Mouse (Mus musculus): Measurements from ENCODE around the gene Ifnb1. TPM values are rescaled to one million over a fixed set of nuclear protein-coding genes. Genes with fewer than 3 reads are reported as not detected.
A peak's percentile ranks its signal among the peaks of the same experiment; 100 is the strongest.
"Not testable (repeated sequence)": the region's sequence is repeated elsewhere in the genome, so short reads cannot be mapped to it uniquely, and the experiment has no call there.

Gene Ifnb1
- not detected in 2 replicates for polyA plus RNA-seq (2014; fragmentation: Nextera tagmentation; extraction: Ambion mirVana)

DNA sequence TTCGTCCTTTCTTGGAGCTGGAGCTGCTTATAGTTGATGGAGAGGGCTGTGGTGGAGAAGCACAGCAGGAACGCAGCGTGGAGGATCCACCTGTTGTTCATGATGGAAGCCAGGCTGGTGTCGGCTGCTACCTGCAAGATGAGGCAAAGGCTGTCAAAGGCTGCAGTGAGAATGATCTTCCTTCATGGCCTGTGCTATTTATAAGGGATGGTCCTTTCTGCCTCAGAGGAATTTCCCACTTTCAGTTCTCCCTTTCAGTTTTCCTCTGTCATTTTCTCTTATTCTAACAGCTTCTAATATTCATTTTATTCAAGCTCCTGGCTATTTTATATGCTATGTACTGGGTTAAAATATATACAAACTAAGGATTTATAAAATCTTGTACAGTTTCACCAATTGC lies at the start of gene Ifnb1:
TSS of gene Ifnb1 (minus strand) at position 101 of the 400 bp plus-strand sequence.
- Histone ChIP-seq H3K27me3 (replicated peaks; ENCODE audit: control insufficient read depth, insufficient read depth, low read length) (no peaks in the 10 kb centered on the region), H3K36me3 (ENCODE audit: control insufficient read depth, insufficient read depth, low read length) (no peaks in the 10 kb centered on the region), H3K4me1 (ENCODE audit: control insufficient read depth, insufficient read depth, low read length) (no peaks in the 10 kb centered on the region), H3K4me2 (ENCODE audit: low read length) (no peak within 1 kb of the TSS), H3K27ac (ENCODE audit: low read depth, low read length) (no peak within 1 kb of the TSS), H3K9ac (ENCODE audit: low read length) (no peak within 1 kb of the TSS), H3K9me3 (replicated peaks; ENCODE audit: control insufficient read depth, low read length) (no peaks in the 10 kb centered on the region), H3K4me3 (ENCODE audit: low read depth, low read length) (no peak within 1 kb of the TSS)
- DNase-seq (ENCODE audit: low spot score) (no peak), ATAC-seq (no peak)
- WGBS = 91% methylated on average over 4 of the region's 4 CpGs

GRCm38 (mm10) chr4:88571698-88572097 lies 49.1 kb upstream of the Ifnb1 start, which contains the start of gene Ifna14:
Gene Ifna14, minus strand, starts transcription at chr4:88571798.
- no peak within 1 kb of the TSS for H3K4me2 ChIP-seq (ENCODE audit: low read length)
- no peak within 1 kb of the TSS for H3K27ac ChIP-seq (ENCODE audit: low read depth, low read length)
- no peaks in the 10 kb centered on the region for H3K9me3 ChIP-seq (replicated peaks; ENCODE audit: control insufficient read depth, low read length)
- H3K4me3 ChIP-seq (ENCODE audit: low read depth, low read length) = no peak within 1 kb of the TSS
- no peak for DNase-seq (ENCODE audit: low spot score)
- H3K4me1 ChIP-seq (ENCODE audit: control insufficient read depth, insufficient read depth, low read length) = no peaks in the 10 kb centered on the region
- 71% methylated on average over 1 of the region's 1 CpGs for WGBS
- H3K9ac ChIP-seq (ENCODE audit: low read length) = no peak within 1 kb of the TSS
- ATAC-seq = no peak
- no peaks in the 10 kb centered on the region for H3K36me3 ChIP-seq (ENCODE audit: control insufficient read depth, insufficient read depth, low read length)
- H3K27me3 ChIP-seq (replicated peaks; ENCODE audit: control insufficient read depth, insufficient read depth, low read length) = no peaks in the 10 kb centered on the region

- H3K27ac ChIP-seq (ENCODE audit: low read depth, low read length) = no peak overlapping the region
- no peak overlapping the region for H3K4me3 ChIP-seq (ENCODE audit: low read depth, low read length)
- no peak overlapping the region for H3K9ac ChIP-seq (ENCODE audit: low read length)
- 96% methylated on average over 1 of the region's 1 CpGs for WGBS
- no peak overlapping the region for H3K4me2 ChIP-seq (ENCODE audit: low read length)
- no peaks in the 10 kb centered on the region for H3K27me3 ChIP-seq (replicated peaks; ENCODE audit: control insufficient read depth, insufficient read depth, low read length)
- no peaks in the 10 kb centered on the region for H3K4me1 ChIP-seq (ENCODE audit: control insufficient read depth, insufficient read depth, low read length)
- ATAC-seq = no peak
- DNase-seq (ENCODE audit: low spot score) = no peak
- no peaks in the 10 kb centered on the region for H3K36me3 ChIP-seq (ENCODE audit: control insufficient read depth, insufficient read depth, low read length)
- no peaks in the 10 kb centered on the region for H3K9me3 ChIP-seq (replicated peaks; ENCODE audit: control insufficient read depth, low read length)
Measured at GRCm38 (mm10) chr4:88561791-88562190, 39.2 kb upstream of the Ifnb1 start.

DNA sequence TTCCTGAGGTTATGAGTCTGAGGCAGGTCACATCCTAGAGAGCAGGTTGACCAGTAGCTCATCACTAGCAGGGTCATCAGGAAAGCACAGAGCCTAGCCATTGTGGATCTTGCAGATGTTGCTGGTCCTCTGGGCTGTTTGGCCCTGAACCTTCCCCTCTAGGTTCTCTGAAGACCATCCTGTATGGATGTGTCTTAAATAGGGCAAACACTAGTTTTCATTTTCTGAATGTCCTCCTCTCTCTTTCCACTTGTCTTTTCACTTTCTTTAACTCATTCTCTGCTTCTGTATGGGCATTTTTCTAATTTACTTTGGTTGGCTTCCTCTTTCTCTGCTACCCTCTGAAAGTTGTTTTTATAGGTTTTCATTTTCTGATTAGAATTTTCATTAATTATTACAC lies 35.6 kb upstream of the Ifnb1 start, which contains the start of gene Ifna15:
TSS of gene Ifna15 (minus strand) at position 101 of the 400 bp plus-strand sequence.
- not testable (repeated sequence) for H3K4me2 ChIP-seq (ENCODE audit: low read length); H3K9me3 ChIP-seq (replicated peaks; ENCODE audit: control insufficient read depth, low read length); H3K9ac ChIP-seq (ENCODE audit: low read length); H3K27me3 ChIP-seq (replicated peaks; ENCODE audit: control insufficient read depth, insufficient read depth, low read length); DNase-seq (ENCODE audit: low spot score); ATAC-seq; H3K27ac ChIP-seq (ENCODE audit: low read depth, low read length); H3K4me3 ChIP-seq (ENCODE audit: low read depth, low read length); H3K36me3 ChIP-seq (ENCODE audit: control insufficient read depth, insufficient read depth, low read length); H3K4me1 ChIP-seq (ENCODE audit: control insufficient read depth, insufficient read depth, low read length)

GRCm38 (mm10) chr4:88550161-88550945 lies 27.8 kb upstream of the Ifnb1 start:
- no peaks in the 10 kb centered on the region for H3K9me3 ChIP-seq (replicated peaks; ENCODE audit: control insufficient read depth, low read length)
- H3K36me3 ChIP-seq (ENCODE audit: control insufficient read depth, insufficient read depth, low read length) = no peaks in the 10 kb centered on the region
- peak; percentile 75 for DNase-seq (ENCODE audit: low spot score)
- no peak overlapping the region for H3K27ac ChIP-seq (ENCODE audit: low read depth, low read length)
- WGBS = 31% methylated on average over 22 of the region's 22 CpGs
- no peak overlapping the region for H3K9ac ChIP-seq (ENCODE audit: low read length)
- 0 out of 2 replicates have a peak overlapping the region, but pooled peaks have one; percentile 12 for H3K4me3 ChIP-seq (ENCODE audit: low read depth, low read length)
- ATAC-seq = peak; percentile 80
- H3K27me3 ChIP-seq (replicated peaks; ENCODE audit: control insufficient read depth, insufficient read depth, low read length) = no peaks in the 10 kb centered on the region
- H3K4me2 ChIP-seq (ENCODE audit: low read length) = peak overlapping the region; percentile 42
- no peaks in the 10 kb centered on the region for H3K4me1 ChIP-seq (ENCODE audit: control insufficient read depth, insufficient read depth, low read length)

- Histone ChIP-seq H3K4me3 (ENCODE audit: low read depth, low read length) (no peak overlapping the region), H3K9ac (ENCODE audit: low read length) (no peak overlapping the region), H3K9me3 (replicated peaks; ENCODE audit: control insufficient read depth, low read length) (no peaks in the 10 kb centered on the region), H3K27me3 (replicated peaks; ENCODE audit: control insufficient read depth, insufficient read depth, low read length) (no peaks in the 10 kb centered on the region), H3K4me2 (ENCODE audit: low read length) (no peak overlapping the region), H3K36me3 (ENCODE audit: control insufficient read depth, insufficient read depth, low read length) (no peaks in the 10 kb centered on the region), H3K27ac (ENCODE audit: low read depth, low read length) (no peak overlapping the region), H3K4me1 (ENCODE audit: control insufficient read depth, insufficient read depth, low read length) (no peaks in the 10 kb centered on the region)
- ATAC-seq (no peak), DNase-seq (ENCODE audit: low spot score) (no peak)
- WGBS = 79% methylated on average over 1 of the region's 1 CpGs
Measured at GRCm38 (mm10) chr4:88547986-88548385, 25.4 kb upstream of the Ifnb1 start.

DNA sequence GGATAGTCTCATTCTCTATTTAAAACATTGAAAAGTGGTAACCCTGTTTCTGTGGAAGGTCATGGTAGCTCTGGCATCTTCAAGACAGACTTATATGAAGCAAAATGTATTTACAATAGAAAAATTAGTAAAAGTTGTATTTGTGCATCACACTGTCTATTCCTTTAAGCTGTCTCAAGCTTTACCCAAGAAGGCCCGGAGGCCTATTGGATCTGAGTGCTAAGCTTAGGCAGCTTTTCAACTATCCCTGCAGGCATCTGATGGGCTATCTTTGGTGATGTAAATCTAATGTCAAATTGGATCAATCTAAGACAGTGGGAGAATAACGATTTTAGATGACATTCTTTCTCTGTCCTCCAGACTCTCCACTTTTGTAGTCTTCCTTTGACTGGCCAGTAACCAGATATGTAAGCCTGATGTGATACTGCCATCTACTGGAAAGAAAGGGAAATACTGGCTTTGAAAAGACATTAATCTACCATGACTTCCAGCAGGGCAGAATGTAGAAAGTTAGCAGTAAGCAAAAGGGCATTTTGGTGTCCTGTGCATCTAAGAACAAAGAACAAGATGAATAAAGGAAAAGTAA lies 21.2 kb upstream of the Ifnb1 start:
- peak; percentile 87 for DNase-seq (ENCODE audit: low spot score)
- no peaks in the 10 kb centered on the region for H3K4me1 ChIP-seq (ENCODE audit: control insufficient read depth, insufficient read depth, low read length)
- WGBS = 44% methylated on average over 2 of the region's 2 CpGs

GRCm38 (mm10) chr4:88537328-88537727 lies 14.8 kb upstream of the Ifnb1 start:
- Histone ChIP-seq H3K27me3 (replicated peaks; ENCODE audit: control insufficient read depth, insufficient read depth, low read length) (no peaks in the 10 kb centered on the region), H3K36me3 (ENCODE audit: control insufficient read depth, insufficient read depth, low read length) (no peaks in the 10 kb centered on the region), H3K27ac (ENCODE audit: low read depth, low read length) (no peak overlapping the region), H3K9me3 (replicated peaks; ENCODE audit: control insufficient read depth, low read length) (no peaks in the 10 kb centered on the region), H3K4me2 (ENCODE audit: low read length) (no peak overlapping the region), H3K4me1 (ENCODE audit: control insufficient read depth, insufficient read depth, low read length) (no peaks in the 10 kb centered on the region), H3K4me3 (ENCODE audit: low read depth, low read length) (no peak overlapping the region), H3K9ac (ENCODE audit: low read length) (no peak overlapping the region)
- DNase-seq (ENCODE audit: low spot score) (no peak), ATAC-seq (no peak)
- WGBS = 90% methylated on average over 12 of the region's 12 CpGs

More for the DNA sequence above, 21.2 kb upstream of the Ifnb1 start:
- H3K36me3 ChIP-seq (ENCODE audit: control insufficient read depth, insufficient read depth, low read length) = no peaks in the 10 kb centered on the region
- no peak overlapping the region for H3K27ac ChIP-seq (ENCODE audit: low read depth, low read length)
- H3K27me3 ChIP-seq (replicated peaks; ENCODE audit: control insufficient read depth, insufficient read depth, low read length) = no peaks in the 10 kb centered on the region
- no peak overlapping the region for H3K9ac ChIP-seq (ENCODE audit: low read length)
- H3K9me3 ChIP-seq (replicated peaks; ENCODE audit: control insufficient read depth, low read length) = no peaks in the 10 kb centered on the region
- no peak overlapping the region for H3K4me2 ChIP-seq (ENCODE audit: low read length)
- H3K4me3 ChIP-seq (ENCODE audit: low read depth, low read length) = no peak overlapping the region
- peak; percentile 82 for ATAC-seq

DNA sequence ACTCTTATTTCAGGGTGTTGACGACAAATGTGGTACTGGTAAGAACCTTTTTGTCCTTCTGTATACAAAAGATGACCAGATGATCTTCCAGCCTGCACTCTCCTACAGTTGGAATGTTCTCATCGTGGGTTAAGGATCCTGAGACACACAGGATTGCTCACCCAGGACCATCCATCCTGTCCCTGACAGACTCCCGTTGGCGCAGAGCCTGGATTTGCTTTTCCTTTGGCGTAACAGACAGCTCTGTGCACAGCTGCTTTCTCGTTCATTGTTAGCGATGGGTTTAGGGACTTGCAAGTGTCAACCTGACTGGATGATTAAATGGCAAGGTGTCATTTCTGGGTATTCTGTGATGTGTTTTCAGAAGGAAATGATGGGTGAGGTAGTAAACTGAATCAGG lies 14.1 kb upstream of the Ifnb1 start:
- DNase-seq (ENCODE audit: low spot score) (no peak), ATAC-seq (no peak)
- H3K27ac ChIP-seq (ENCODE audit: low read depth, low read length) = no peak overlapping the region
- no peak overlapping the region for H3K4me3 ChIP-seq (ENCODE audit: low read depth, low read length)
- H3K9ac ChIP-seq (ENCODE audit: low read length) = no peak overlapping the region
- H3K27me3 ChIP-seq (replicated peaks; ENCODE audit: control insufficient read depth, insufficient read depth, low read length) = no peaks in the 10 kb centered on the region
- H3K4me2 ChIP-seq (ENCODE audit: low read length) = no peak overlapping the region
- no peaks in the 10 kb centered on the region for H3K36me3 ChIP-seq (ENCODE audit: control insufficient read depth, insufficient read depth, low read length)
- WGBS = 77% methylated on average over 7 of the region's 7 CpGs
- H3K9me3 ChIP-seq (replicated peaks; ENCODE audit: control insufficient read depth, low read length) = no peaks in the 10 kb centered on the region
- no peaks in the 10 kb centered on the region for H3K4me1 ChIP-seq (ENCODE audit: control insufficient read depth, insufficient read depth, low read length)

All from forebrain, embryonic 14.5 days (tissue).